In genomic region chr10:69213986-69214385, GRCm38 (mm10) we compare ENCODE assay signal across 8 mouse cellular contexts. TPM values are rescaled to one million over a fixed set of nuclear protein-coding genes. Genes with fewer than 3 reads are reported as not detected.
DNase-seq lines count a peak whose midpoint lies in the region; ATAC-seq lines count a peak whose summit lies in the region.

No protein-coding gene starts in this region.

- H3K4me3 ChIP-seq in heart, embryonic 15.5 days, result peak overlapping the region; percentile 75
- peak overlapping the region; percentile 64 for H3K4me3 ChIP-seq in liver, embryonic 12.5 days
- H3K4me3 ChIP-seq in neural tube, embryonic 15.5 days (replicated peaks), result peak overlapping the region; percentile 78

- peaks cover 22% of the 10 kb centered on the region for H3K36me3 ChIP-seq in heart, embryonic 15.5 days
- H3K36me3 ChIP-seq in liver, embryonic 12.5 days, result peaks cover 20% of the 10 kb centered on the region
- H3K36me3 ChIP-seq in neural tube, embryonic 15.5 days, result peaks cover 4% of the 10 kb centered on the region; the same call in 1 of the 2 replicates

- H3K27me3 ChIP-seq in heart, embryonic 15.5 days, result no peaks in the 10 kb centered on the region
- peaks cover 43% of the 10 kb centered on the region for H3K27me3 ChIP-seq in liver, embryonic 12.5 days (replicated peaks)
- H3K27me3 ChIP-seq in neural tube, embryonic 15.5 days (replicated peaks), result no peaks in the 10 kb centered on the region

- DNase-seq in urinary bladder, postnatal 14 days (ENCODE audit: low spot score), result peak; percentile 38
- DNase-seq in urinary bladder, postnatal 10 days (ENCODE audit: low spot score), result no peak
- no peak for DNase-seq in layer of hippocampus, postnatal 36 days
- no peak for DNase-seq in cerebellum, postnatal 14 days
- DNase-seq in thymus, postnatal 4 days, result no peak

- peaks cover 27% of the 10 kb centered on the region for H3K4me1 ChIP-seq in heart, embryonic 15.5 days (replicated peaks)
- H3K4me1 ChIP-seq in liver, embryonic 12.5 days, result peaks cover 36% of the 10 kb centered on the region
- peaks cover 22% of the 10 kb centered on the region for H3K4me1 ChIP-seq in neural tube, embryonic 15.5 days

- no peak for ATAC-seq in heart, embryonic 15.5 days (replicated peaks; ENCODE audit: insufficient number of reproducible peaks, insufficient read depth, low FRiP score, low read depth)
- ATAC-seq in liver, embryonic 12.5 days, result peak; percentile 41; the same call in 1 of the 2 replicates
- ATAC-seq in neural tube, embryonic 15.5 days (ENCODE audit: low FRiP score), result no peak

- 5% methylated on average over 5 of the region's 5 CpGs for WGBS in heart, embryonic 15.5 days
- WGBS in liver, embryonic 12.5 days (ENCODE audit: insufficient replicate concordance), result 14% methylated on average over 5 of the region's 5 CpGs
- 29% methylated on average over 5 of the region's 5 CpGs for WGBS in neural tube, embryonic 15.5 days

- peak overlapping the region; percentile 94 for H3K4me2 ChIP-seq in heart, embryonic 15.5 days
- peak overlapping the region; percentile 82 for H3K4me2 ChIP-seq in liver, embryonic 12.5 days
- peak overlapping the region; percentile 87 for H3K4me2 ChIP-seq in neural tube, embryonic 15.5 days

- peak overlapping the region; percentile 100 for H3K27ac ChIP-seq in heart, embryonic 15.5 days
- peak overlapping the region; percentile 85 for H3K27ac ChIP-seq in liver, embryonic 12.5 days
- peak overlapping the region; percentile 97; the same call in 1 of the 2 replicates for H3K27ac ChIP-seq in neural tube, embryonic 15.5 days (replicated peaks)

- H3K9ac ChIP-seq in heart, embryonic 15.5 days, result peak overlapping the region; percentile 93
- peak overlapping the region; percentile 66 for H3K9ac ChIP-seq in liver, embryonic 12.5 days
- peak overlapping the region; percentile 90 for H3K9ac ChIP-seq in neural tube, embryonic 15.5 days (replicated peaks)

- no peaks in the 10 kb centered on the region for H3K9me3 ChIP-seq in heart, embryonic 15.5 days (replicated peaks)
- H3K9me3 ChIP-seq in liver, embryonic 12.5 days (replicated peaks), result no peaks in the 10 kb centered on the region
- H3K9me3 ChIP-seq in neural tube, embryonic 15.5 days (replicated peaks), result no peaks in the 10 kb centered on the region

RNA-seq across cellular contexts. Expression of gene A930033H14Rik, which starts 1.1 kb away (rescaled TPM):
- 1.5 and 1.8 TPM in 2 replicates for polyA plus RNA-seq in heart, embryonic 15.5 days (2015; fragmentation: Nextera tagmentation; extraction: Ambion mirVana)
- 0.81 TPM in 2 replicates for polyA plus RNA-seq in liver, embryonic 12.5 days (2016; fragmentation: Nextera tagmentation; extraction: Ambion mirVana)
- 1.3 and 1.4 TPM in 2 replicates for polyA plus RNA-seq in neural tube, embryonic 15.5 days (2015; fragmentation: Nextera tagmentation; extraction: Ambion mirVana)
- total RNA-seq in layer of hippocampus, postnatal 36 days (2021), result 1 to 10 TPM; 2.7 TPM
